Mouse (Mus musculus): ENCODE results near the gene Nxf1.

DNA sequence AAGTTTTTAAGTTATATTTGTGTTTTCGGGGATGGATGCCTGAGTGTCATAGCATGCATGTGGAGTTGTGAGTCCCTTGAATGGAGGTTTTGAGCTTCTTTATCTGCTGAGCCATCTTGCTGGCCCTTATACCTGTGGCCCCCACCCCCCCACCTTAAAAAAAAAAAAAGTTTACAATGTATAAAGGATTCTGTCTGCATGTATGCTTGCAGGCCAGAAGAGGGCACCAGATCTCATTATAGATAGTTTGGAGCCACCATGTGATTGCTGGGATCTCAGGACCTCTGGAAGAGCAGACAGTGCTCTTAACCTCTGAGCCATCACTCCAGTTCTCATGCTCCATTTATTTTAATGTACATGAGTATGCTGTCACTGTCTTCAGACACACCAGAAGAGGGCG lies 9.5 kb upstream of the Nxf1 start:
- TF ChIP-seq CTCF (IDR thresholded peaks at IDR 0.05; ENCODE audit: control insufficient read depth, insufficient read depth, insufficient read length) (no peak), FOSL1 (IDR thresholded peaks at IDR 0.05; ENCODE audit: insufficient read depth, low read length, poor library complexity, severe bottlenecking) (no peak), USF1 (IDR thresholded peaks at IDR 0.05; ENCODE audit: low read depth) (no peak), MYOD1 (IDR thresholded peaks at IDR 0.05; ENCODE audit: control insufficient read depth, insufficient read length, low read depth) (no peak), MYOG (IDR thresholded peaks at IDR 0.05; ENCODE audit: control insufficient read depth, extremely low read depth, insufficient read length) (no peak)

Data from C2C12 (cell line).